Mouse (Mus musculus): ENCODE results near the gene March9. TPM values are rescaled to one million over a fixed set of nuclear protein-coding genes. Genes with fewer than 3 reads are reported as not detected.

Gene March9
- polyA plus RNA-seq, 1 experiment from 2014 or later = 7.4 TPM

DNA sequence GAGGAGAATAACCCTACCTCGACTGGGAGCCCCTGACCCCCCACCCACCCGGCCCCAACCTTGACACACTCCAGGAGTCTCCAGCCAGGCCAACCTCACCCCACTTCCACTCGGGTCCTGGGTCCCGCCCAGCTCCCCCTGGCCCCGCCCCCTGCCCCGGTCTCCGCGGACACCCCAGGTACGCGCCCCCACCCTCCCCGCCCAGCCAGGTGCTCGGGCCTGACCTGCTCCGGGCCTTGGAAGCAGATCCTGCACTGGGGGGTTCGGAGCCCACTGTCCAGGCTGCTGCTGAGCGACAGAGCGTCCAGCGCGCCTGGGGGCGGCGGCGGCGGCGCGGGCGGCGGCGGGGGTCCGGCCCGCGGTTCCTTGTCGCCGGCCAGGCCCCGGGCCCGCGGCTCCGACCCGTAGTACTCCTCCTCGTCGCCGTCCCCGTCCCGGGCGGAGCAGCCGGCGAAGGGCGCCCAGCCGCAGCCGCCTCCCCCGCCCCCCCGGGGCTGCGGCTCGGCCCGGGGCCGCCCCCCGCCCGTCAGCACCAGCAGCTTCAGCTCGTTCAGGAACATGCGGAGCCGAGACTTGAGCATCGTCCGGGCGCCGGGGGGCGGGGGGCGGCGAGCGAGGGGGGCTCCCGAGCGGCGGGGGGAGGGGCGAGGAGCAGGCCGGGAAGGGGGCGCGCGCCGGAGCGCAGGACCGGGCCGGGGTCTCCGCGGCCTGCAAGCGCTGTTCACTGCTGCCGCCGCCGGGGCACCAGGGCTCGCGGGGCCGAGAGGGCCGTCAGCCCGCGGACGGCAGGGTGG, 613 bp downstream of the March9 start:
- WGBS = under 1% methylated on average over 63 of the region's 92 CpGs
- Histone ChIP-seq H3K36me3 (peaks cover 36% of the 10 kb centered on the region), H3K9ac (replicated peaks) (peak overlapping the region; percentile 96), H3K4me2 (peak overlapping the region; percentile 81), H3K27me3 (replicated peaks) (no peaks in the 10 kb centered on the region), H3K4me1 (peaks cover 58% of the 10 kb centered on the region), H3K4me3 (replicated peaks) (peak overlapping the region; percentile 83), H3K9me3 (replicated peaks) (no peaks in the 10 kb centered on the region), H3K27ac (replicated peaks) (peak overlapping the region; percentile 96)
- ATAC-seq (ENCODE audit: low FRiP score) = no peak

DNA sequence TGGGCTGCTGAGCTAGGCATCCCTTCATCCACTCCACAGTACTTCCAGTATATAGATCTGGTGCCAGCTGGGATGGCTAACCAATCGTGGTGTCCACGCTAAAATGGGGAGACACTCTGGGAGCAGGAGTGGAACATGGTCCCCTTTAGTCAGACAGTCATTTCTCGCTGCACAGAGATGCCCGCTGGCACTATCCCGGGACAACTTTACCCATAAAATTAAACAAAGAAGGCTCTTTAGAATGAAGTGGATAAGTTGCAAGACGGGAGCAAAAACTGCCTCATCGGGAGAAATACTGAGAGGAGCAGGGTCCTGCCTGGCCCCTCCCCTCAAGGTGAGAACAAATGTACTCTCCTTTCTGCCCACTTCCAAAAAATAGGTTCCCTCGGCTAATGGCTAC, 1.3 kb downstream of the March9 start:
- no peaks in the 10 kb centered on the region for H3K9me3 ChIP-seq (replicated peaks)
- WGBS = 5% methylated on average over 8 of the region's 8 CpGs
- H3K9ac ChIP-seq (replicated peaks) = peak overlapping the region; percentile 96
- H3K4me3 ChIP-seq (replicated peaks) = peak overlapping the region; percentile 83
- H3K27ac ChIP-seq (replicated peaks) = no peak overlapping the region
- peaks cover 57% of the 10 kb centered on the region for H3K4me1 ChIP-seq
- H3K4me2 ChIP-seq = peak overlapping the region; percentile 81
- H3K27me3 ChIP-seq (replicated peaks) = no peaks in the 10 kb centered on the region
- ATAC-seq (ENCODE audit: low FRiP score) = no peak
- H3K36me3 ChIP-seq = peaks cover 41% of the 10 kb centered on the region

DNA sequence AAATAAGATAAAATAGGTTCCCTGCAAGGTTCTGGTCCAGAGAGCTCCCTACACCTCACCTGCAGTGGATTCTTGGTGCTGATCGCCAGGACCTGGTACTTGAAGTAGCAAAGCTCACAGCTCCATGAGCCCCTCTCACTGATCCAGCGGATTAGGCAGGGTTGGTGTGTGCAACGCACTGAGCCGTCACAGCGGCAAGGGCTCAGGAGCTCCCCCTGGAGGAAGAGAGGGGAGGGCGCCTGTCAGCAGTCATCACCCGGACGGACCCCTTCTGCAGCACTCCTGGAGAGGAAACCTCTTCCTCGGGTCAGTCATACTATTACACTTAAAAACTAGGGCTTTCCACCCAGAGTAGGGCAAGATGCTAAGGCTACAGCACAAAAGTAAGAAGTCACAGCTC, 1.8 kb downstream of the March9 start:
- no peak for ATAC-seq (ENCODE audit: low FRiP score)
- H3K9ac ChIP-seq (replicated peaks) = peak overlapping the region; percentile 96; the same call in 1 of the 2 replicates

DNA sequence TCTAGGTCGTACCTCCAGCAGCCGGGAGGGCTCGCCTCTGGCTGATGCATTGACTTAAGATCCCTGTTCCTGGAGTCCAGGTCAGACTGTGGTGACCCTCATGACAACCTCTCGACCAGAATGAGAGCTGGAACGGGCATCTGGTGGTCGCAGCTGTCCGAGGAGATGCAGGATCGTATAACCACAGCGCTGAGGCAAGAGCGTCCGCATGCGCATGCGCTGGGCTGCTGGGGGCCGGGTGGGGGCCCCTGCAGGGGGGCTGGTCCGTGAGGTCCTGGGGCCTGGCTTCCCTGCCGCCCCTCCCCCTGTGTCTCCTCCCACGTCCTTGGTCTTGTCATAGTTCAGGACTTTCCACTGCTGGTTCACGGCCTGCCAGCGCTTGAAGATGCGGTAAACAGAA, 3.5 kb downstream of the March9 start:
- peaks cover 12% of the 10 kb centered on the region for H3K27me3 ChIP-seq (replicated peaks)
- H3K4me3 ChIP-seq (replicated peaks) = no peak overlapping the region
- WGBS = 88% methylated on average over 20 of the region's 20 CpGs
- H3K9me3 ChIP-seq (replicated peaks) = no peaks in the 10 kb centered on the region
- no peak overlapping the region for H3K9ac ChIP-seq (replicated peaks)
- no peak for ATAC-seq (ENCODE audit: low FRiP score)
- H3K4me1 ChIP-seq = peaks cover 46% of the 10 kb centered on the region
- H3K4me2 ChIP-seq = no peak overlapping the region
- no peak overlapping the region for H3K27ac ChIP-seq (replicated peaks)
- H3K36me3 ChIP-seq = peaks cover 50% of the 10 kb centered on the region

More for the DNA sequence above, 1.8 kb downstream of the March9 start:
- Histone ChIP-seq H3K9me3 (replicated peaks) (no peaks in the 10 kb centered on the region), H3K4me2 (peak overlapping the region; percentile 81), H3K27ac (replicated peaks) (no peak overlapping the region), H3K4me3 (replicated peaks) (peak overlapping the region; percentile 83), H3K4me1 (peaks cover 57% of the 10 kb centered on the region), H3K27me3 (replicated peaks) (no peaks in the 10 kb centered on the region), H3K36me3 (peaks cover 47% of the 10 kb centered on the region)
- 2% methylated on average over 9 of the region's 9 CpGs for WGBS

DNA sequence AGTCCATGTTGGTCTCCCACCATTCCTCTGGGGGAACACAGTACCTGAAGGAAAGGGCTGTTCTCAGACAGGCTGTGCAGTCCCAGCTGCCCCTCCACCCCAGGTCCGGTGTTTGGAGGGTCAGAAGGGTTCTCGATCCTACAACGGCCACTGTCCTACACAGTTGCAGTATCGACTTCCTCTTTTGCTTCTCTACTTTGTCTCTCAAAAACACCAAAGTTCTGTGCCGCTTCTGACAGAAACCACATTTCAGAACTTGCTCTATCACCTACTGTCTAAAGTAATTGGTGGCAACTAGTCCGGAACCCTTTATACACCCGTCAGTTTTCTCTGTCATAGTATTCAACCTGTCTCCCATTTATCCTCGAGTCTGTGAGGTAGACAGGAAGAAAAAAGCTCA, 4.6 kb downstream of the March9 start:
- Histone ChIP-seq H3K4me3 (replicated peaks) (no peak overlapping the region), H3K9me3 (replicated peaks) (no peaks in the 10 kb centered on the region), H3K9ac (replicated peaks) (no peak overlapping the region), H3K27me3 (replicated peaks) (peaks cover 23% of the 10 kb centered on the region), H3K4me2 (no peak overlapping the region), H3K27ac (replicated peaks) (no peak overlapping the region), H3K4me1 (peaks cover 35% of the 10 kb centered on the region), H3K36me3 (peaks cover 50% of the 10 kb centered on the region)
- no peak for ATAC-seq (ENCODE audit: low FRiP score)
- WGBS = 95% methylated on average over 8 of the region's 8 CpGs

DNA sequence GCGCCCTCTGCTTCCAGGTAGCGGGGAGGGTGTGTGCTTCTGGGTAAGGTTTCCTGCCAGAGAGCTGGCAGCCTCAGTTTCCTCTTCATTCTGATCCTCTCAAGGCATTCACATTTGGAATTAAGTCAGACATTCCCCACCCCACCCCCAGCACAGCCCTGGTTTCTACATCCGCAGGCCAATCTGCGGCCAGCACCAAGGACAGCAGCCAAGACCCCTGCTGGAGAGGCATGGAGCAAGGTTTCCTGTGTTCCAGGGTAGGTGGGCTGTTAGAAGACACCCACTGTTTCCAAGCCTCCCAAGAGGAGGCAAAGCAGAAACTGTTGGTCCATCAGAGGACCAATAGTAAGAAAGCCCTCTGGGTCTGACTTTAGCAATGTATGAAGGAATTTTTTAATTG, 5.3 kb downstream of the March9 start:
- ATAC-seq (ENCODE audit: low FRiP score) = no peak
- WGBS = 75% methylated on average over 4 of the region's 4 CpGs
- Histone ChIP-seq H3K36me3 (peaks cover 50% of the 10 kb centered on the region), H3K9ac (replicated peaks) (no peak overlapping the region), H3K27me3 (replicated peaks) (peaks cover 31% of the 10 kb centered on the region), H3K27ac (replicated peaks) (no peak overlapping the region), H3K4me3 (replicated peaks) (no peak overlapping the region), H3K4me1 (peaks cover 34% of the 10 kb centered on the region), H3K4me2 (no peak overlapping the region), H3K9me3 (replicated peaks) (no peaks in the 10 kb centered on the region)

DNA sequence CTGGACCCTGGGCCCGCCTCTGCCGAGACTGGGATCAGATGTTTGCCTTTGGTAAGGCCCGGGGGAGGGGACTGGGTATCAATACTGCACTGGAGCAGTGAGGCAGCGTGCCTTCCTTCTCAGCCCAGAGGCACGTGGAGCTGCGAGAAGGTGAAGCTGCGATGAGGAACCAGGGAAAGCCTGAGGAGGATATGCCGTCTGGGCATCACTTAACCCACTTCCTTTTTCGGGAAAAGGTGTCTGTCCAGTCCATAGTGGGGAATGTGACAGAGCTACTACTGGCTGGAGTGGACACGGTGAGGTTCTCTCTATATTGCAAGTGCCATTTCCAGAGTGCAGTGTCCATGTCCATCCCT, 9.9 kb downstream of the March9 start:
- WGBS = 23% methylated on average over 10 of the region's 10 CpGs
- ATAC-seq (ENCODE audit: low FRiP score) = no peak
- Histone ChIP-seq H3K36me3 (peaks cover 22% of the 10 kb centered on the region), H3K27ac (replicated peaks) (no peak overlapping the region), H3K27me3 (replicated peaks) (peaks cover 57% of the 10 kb centered on the region), H3K9ac (replicated peaks) (no peak overlapping the region), H3K4me3 (replicated peaks) (no peak overlapping the region), H3K4me2 (no peak overlapping the region), H3K4me1 (peaks cover 16% of the 10 kb centered on the region), H3K9me3 (replicated peaks) (no peaks in the 10 kb centered on the region)

DNA sequence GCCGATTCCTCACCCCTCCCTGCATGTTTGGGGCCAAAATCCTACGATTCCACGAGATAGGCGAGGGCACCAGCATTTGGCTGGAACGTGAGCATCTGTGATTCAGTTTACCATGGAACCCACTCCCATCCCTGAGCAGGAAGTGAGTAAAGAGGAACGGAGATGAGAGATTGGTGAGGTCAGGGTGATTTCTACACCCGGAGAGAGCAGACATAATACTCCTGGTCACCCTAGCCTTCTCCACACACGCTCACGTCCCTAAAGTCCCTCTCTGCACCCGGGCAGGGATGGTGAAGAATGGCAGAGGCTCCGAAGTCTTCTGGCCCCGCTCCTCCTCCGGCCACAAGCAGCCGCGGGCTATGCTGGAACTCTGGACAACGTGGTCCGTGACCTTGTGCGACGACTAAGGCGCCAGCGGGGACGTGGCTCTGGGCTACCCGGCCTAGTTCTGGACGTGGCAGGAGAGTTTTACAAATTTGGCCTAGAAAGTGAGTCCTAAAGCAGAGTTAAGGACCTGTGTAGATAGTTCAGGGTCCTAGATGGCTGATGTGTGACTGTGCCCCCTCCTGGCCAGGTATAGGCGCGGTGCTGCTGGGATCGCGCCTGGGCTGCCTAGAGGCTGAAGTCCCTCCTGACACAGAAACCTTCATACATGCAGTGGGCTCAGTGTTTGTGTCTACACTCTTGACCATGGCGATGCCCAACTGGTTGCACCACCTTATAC, 10.4 kb downstream of the March9 start:
- peaks cover 21% of the 10 kb centered on the region for H3K36me3 ChIP-seq
- H3K4me2 ChIP-seq = peak overlapping the region; percentile 4
- H3K27ac ChIP-seq (replicated peaks) = no peak overlapping the region
- ATAC-seq (ENCODE audit: low FRiP score) = no peak
- no peak overlapping the region; the same call in 1 of the 2 replicates for H3K9ac ChIP-seq (replicated peaks)
- peaks cover 12% of the 10 kb centered on the region for H3K4me1 ChIP-seq
- no peak overlapping the region for H3K4me3 ChIP-seq (replicated peaks)
- H3K9me3 ChIP-seq (replicated peaks) = no peaks in the 10 kb centered on the region
- peaks cover 57% of the 10 kb centered on the region for H3K27me3 ChIP-seq (replicated peaks)
- 2% methylated on average over 29 of the region's 29 CpGs for WGBS

DNA sequence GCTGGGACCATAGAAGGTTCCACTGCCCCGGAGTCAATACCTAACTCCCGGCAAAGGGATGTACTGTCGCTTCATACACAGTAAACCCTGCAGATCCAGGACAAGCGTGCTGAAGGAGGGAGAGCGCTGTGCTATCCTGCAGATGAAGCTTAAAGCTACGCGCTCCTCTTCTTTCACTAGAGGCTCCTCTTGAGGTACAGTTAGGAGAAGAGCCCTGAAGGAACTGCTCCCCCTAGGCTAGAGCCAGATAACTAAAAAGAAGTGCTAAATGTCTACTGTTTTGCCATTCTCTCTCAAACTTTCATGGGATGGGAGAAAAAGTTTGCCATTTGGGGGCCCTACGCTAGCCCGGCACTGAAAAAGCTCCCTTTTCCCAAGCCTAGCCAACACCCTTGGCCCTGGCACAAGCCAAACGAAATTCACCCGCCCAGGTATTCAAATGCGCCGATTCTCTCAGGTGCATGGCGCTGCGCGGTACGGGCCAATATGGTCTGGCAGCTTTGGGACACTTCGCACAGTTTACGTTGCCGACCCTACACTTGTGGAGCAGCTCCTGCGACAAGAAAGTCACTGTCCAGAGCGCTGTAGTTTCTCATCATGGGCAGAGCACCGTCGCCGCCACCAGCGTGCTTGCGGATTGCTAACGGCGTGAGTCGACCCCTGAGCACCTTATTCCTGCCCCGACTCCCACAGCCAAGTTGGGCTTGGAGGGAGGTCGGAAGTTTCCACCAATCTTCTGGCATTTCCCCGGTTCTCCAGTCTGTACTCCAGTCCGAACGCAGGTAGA, 11.2 kb downstream of the March9 start:
- 4% methylated on average over 35 of the region's 35 CpGs for WGBS
- Histone ChIP-seq H3K4me1 (peaks cover 11% of the 10 kb centered on the region), H3K27ac (replicated peaks) (no peak overlapping the region), H3K4me2 (peak overlapping the region; percentile 4), H3K9ac (replicated peaks) (no peak overlapping the region; the same call in 1 of the 2 replicates), H3K27me3 (replicated peaks) (peaks cover 57% of the 10 kb centered on the region), H3K36me3 (peaks cover 21% of the 10 kb centered on the region; the same call in 1 of the 2 replicates), H3K9me3 (replicated peaks) (no peaks in the 10 kb centered on the region), H3K4me3 (replicated peaks) (0 out of 2 replicates have a peak overlapping the region, but pooled peaks have one; percentile 1)
- no peak for ATAC-seq (ENCODE audit: low FRiP score)

DNA sequence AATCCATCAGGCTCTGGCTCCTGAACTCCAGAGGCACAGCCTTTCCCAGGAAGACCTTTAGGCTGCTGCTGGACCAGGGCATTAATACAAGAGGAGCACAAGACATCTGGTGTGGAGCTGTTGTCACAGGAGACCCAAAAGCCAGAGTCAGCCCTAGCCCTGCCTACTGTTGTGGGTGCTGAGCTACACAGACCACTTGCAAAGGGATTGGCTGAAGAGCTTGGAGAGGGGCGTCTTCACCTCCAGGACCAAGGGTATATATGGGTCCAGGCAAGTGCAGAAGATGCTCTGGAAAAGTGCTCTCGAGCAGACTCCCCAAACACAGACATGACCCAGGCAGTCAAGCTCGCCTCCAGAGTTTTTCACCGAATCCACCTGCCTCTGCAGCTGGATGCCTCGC, 12.0 kb downstream of the March9 start, which contains the start of gene Cyp27b1:
Cyp27b1 (plus strand) TSS at position 297 of the 400 bp plus-strand sequence.
- Histone ChIP-seq H3K9me3 (replicated peaks) (no peaks in the 10 kb centered on the region), H3K27ac (replicated peaks) (no peak within 1 kb of the TSS), H3K4me3 (replicated peaks) (0 out of 2 replicates have a peak within 1 kb of the TSS, but pooled peaks have one; percentile 1), H3K4me1 (peaks cover 12% of the 10 kb centered on the region), H3K9ac (replicated peaks) (no peak within 1 kb of the TSS), H3K36me3 (peaks cover 13% of the 10 kb centered on the region; the same call in 1 of the 2 replicates), H3K27me3 (replicated peaks) (peaks cover 57% of the 10 kb centered on the region), H3K4me2 (peak within 1 kb of the TSS; percentile 4; the same call in 1 of the 2 replicates)
- no peak for ATAC-seq (ENCODE audit: low FRiP score)
- WGBS = 31% methylated on average over 5 of the region's 5 CpGs

DNA sequence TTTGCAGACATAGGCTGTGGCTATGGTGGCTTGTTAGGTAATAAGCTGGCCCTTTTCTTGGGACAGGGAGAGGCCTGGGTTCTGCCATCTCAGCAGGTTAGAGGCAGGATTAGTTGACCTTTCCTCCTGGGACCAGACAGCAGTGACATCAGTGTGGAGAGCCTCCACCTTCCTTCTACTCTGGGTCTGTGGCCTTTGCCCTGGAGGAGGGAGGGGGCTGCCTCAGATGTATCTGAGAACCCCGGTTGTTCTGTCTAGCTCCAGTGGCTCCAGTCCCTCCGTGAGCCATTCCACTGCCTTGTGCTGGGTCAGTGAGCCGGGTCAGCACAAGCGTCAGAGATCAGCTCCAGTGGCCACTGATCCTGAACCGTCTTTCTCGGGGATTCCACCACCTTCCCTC, 16.8 kb downstream of the March9 start:
- 87% methylated on average over 6 of the region's 6 CpGs for WGBS
- Histone ChIP-seq H3K9me3 (replicated peaks) (no peaks in the 10 kb centered on the region), H3K9ac (replicated peaks) (no peak overlapping the region), H3K27me3 (replicated peaks) (peaks cover 16% of the 10 kb centered on the region), H3K4me3 (replicated peaks) (no peak overlapping the region), H3K4me1 (peaks cover 19% of the 10 kb centered on the region), H3K4me2 (peak overlapping the region; percentile 99; the same call in 1 of the 2 replicates), H3K36me3 (peaks cover 11% of the 10 kb centered on the region; the same call in 1 of the 2 replicates), H3K27ac (replicated peaks) (no peak overlapping the region)
- ATAC-seq (ENCODE audit: low FRiP score) = no peak
